Mouse (Mus musculus) brain, embryonic 14.5 days (tissue): ENCODE results near the gene Nlrx1. TPM values are rescaled to one million over a fixed set of nuclear protein-coding genes. Genes with fewer than 3 reads are reported as not detected.

ENCODE experiments used
- DNase-seq: peaks from one replicate; pipeline ENCODE4 v3.0.0-alpha.2; 2011; ENCODE audit warnings: low read depth
- CTCF ChIP-seq: fragments of 200-500 bp; IDR thresholded peaks from 2 replicates; pipeline ENCODE4 v1.5.1; 2012; ENCODE audit warnings: inconsistent platforms, mild to moderate bottlenecking, moderate library complexity, borderline replicate concordance; ENCODE audit not compliant: insufficient read depth, insufficient read length; ENCODE audit errors: extremely low read depth
- POLR2A ChIP-seq: fragments of 200-500 bp; IDR thresholded peaks from 2 replicates; pipeline ENCODE4 v1.6.1; 2012; ENCODE audit warnings: mild to moderate bottlenecking, inconsistent platforms, borderline replicate concordance; ENCODE audit not compliant: poor library complexity, insufficient read depth, insufficient read length, severe bottlenecking; ENCODE audit errors: extremely low read depth
- polyA plus RNA-seq: library from polyadenylated mRNA; depleted of rRNA; stranded (reverse); fragments of >200 nt; gene quantifications from 2 replicates; pipeline ENCODE4 v1.2.3, GENCODE M21; 2012

Gene Nlrx1
- polyA plus RNA-seq, 1 experiment = 4.5 TPM

GRCm38 (mm10) chr9:44240911-44241310 lies 27.5 kb downstream of the Nlrx1 start:
- DNase-seq = no peak
- TF ChIP-seq POLR2A (no peak), CTCF (no peak)

GRCm38 (mm10) chr9:44240399-44240798 lies 28.0 kb downstream of the Nlrx1 start, which contains the start of gene Ccdc153:
Gene Ccdc153 (plus strand): TSS chr9:44240676.
- no peak for TF ChIP-seq CTCF
- TF ChIP-seq POLR2A = no peak
- no peak for DNase-seq

- DNase-seq = peak; percentile 84
- no peak for TF ChIP-seq POLR2A
- TF ChIP-seq CTCF = peak; percentile 90
These were observed 29.0 kb downstream of the Nlrx1 start for GRCm38 (mm10) chr9:44239447-44239846.

- TF ChIP-seq POLR2A (no peak), CTCF (no peak)
- no peak for DNase-seq
These were observed 29.8 kb downstream of the Nlrx1 start for GRCm38 (mm10) chr9:44238501-44239190.

- no peak for DNase-seq
- TF ChIP-seq POLR2A (no peak), CTCF (no peak)
These were observed 31.3 kb downstream of the Nlrx1 start for GRCm38 (mm10) chr9:44237128-44237527.

DNA sequence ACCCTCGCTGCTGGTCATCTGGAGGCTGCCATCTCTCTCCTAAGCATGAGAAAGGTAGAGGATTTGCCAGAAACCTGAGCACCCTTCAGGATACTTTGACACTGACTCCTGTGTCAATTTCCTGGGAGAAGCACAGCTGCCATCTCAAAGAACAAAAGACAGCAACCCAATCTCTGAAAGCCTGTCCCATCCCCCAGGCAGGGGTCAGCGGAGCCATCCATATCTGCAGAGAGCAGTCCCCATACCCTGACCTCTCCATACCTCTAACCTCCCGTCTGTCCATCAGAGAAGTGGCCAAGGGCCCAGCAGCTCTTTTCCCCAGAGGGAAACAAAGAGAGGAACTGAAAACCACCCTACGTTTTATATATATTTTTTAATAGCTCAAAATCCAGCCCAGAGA lies 31.8 kb downstream of the Nlrx1 start:
- TF ChIP-seq CTCF (no peak), POLR2A (no peak)

DNA sequence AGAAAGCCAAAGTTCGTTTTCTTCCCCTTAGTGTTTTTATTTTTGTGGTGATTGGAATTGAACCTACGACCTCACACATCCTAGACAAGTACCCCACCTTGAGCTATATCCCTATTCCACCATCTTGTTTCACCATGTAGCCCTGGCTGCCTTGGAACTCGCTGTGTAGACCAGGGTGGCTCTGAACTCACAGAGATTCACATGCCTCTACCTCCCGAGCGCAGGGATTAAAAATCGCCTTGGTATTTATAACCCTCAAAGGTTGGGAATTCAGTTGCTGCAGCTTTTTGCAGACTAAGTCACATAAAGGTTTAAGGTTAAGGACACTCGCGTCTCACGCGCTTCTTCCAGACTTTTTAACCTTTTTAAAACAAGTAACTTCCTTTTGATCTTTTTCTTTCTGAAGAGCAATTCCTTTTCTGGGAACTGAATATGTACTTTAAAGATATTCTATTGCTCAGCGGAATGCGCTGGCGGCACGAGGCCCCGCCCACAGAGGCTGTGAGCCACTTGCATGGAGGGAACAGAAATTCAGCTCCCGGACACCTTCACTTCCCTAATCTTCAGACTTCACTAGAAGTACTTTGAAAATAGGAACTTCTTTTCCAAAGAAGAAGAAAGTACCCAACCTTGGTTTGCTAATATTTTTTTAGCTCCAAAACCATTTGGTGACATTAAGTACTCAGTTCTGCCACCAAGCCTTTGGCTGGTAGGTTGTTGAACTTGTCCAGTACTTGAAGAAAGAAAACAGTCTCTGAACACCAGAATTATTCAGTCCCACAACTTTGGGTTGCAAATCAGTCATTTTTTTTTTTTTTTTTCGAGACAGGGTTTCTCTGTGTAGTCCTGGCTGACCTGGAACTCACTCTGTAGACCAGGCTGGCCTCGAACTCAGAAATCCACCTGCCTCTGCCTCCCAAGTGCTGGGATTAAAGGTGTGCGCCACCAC lies 33.6 kb downstream of the Nlrx1 start:
- DNase-seq = peak; percentile 27
- TF ChIP-seq POLR2A (no peak), CTCF (no peak)

More for the DNA sequence above, 31.8 kb downstream of the Nlrx1 start:
- no peak for DNase-seq

DNA sequence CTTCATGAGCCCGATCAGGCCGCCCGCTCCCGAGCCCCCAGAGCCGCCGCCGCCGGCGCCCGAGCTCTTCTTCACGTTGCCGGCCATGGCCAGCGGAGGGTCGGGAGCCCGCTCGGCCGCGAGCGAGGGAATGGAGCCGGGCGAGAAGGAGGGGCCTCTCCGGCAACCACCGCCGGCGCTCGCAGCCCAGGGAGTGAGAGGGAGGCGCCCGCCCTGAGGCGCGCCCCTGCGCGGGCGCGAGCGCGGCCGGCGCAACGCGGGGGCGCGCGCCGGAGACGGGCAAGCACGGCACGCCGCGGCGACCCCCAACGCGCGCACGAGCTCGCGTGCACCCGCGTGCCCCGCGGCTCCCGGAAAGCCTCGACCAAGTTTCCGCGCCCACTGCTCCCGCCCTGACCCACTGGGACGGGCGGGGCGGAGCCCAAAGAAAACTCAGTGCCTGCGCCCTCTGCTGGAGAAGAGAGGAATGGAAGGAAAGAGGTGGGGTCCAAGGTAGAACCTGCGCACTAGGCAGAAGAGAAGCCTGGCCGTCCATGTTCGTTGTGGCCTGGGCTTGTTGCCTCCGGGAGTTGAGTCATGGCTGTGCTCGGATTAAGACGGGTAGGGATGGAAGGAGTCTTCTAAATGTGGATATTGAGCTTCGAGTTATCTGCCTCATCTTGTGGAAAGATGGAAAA lies 34.5 kb downstream of the Nlrx1 start, which contains the start of gene Cbl:
TSS of gene Cbl (minus strand) at position 248 of the 677 bp plus-strand sequence.
- TF ChIP-seq CTCF = peak; percentile 94
- TF ChIP-seq POLR2A = peak; percentile 86

DNA sequence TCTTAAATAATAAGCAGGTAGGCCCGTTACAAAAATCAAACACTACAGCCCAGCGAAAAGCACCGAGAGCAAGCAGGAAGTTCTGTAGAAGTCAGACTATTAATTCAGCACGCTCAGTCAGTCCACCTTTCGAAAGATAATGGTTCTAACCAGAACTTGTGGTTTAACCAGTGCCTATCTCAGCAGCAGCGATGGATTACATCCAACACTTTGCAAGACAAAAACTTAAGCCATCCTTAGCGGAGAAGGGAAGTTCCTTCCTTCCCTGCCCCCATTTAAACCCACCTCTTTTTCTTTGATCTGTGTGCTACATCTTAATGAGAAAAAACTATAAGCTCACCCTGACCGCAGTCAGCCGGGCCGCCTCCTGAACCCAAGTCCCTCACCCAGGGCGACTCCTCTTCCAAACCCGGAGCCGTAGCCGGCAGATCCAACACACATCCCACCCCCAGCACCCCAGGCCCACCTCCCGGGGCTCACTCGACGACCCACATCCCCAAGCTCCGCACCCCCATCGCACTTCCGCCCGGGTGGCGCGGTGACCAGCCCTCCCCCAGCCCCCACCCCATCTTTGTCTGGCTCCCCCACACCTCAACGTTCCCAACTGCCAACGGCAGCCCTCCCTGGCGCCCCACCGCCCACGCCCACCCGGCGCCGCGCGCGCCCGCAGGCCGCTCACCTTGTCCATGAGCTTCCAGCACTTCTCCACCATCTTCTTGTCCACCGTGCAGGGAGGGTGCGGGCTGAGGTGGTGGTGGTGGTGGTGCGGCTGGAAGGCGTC lies 35.2 kb downstream of the Nlrx1 start:
- DNase-seq = peak; percentile 62
- TF ChIP-seq CTCF = no peak
- TF ChIP-seq POLR2A = no peak

More for the DNA sequence above, 34.5 kb downstream of the Nlrx1 start, which contains the start of gene Cbl:
- DNase-seq = peak; percentile 99

- DNase-seq = no peak
These were observed 36.8 kb downstream of the Nlrx1 start for GRCm38 (mm10) chr9:44231609-44232008.

DNA sequence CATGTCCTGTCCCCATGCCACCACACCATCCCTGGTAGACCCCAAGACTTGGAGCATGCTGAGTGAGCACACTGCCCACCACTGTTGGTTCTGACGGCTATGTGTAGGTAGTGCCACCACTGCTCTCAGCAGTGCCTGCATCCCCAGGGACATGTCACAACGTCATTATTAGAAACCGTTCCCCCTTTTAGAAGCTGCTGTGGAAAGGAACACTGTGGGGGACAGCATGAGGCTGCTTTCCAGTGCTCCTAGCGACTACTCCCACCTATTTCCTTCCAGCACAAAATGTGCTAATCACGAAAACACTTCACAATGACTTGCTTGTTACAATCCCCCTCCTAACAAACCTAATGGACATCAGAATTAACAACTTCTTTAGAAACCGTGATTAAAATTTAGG lies 42.4 kb downstream of the Nlrx1 start:
- TF ChIP-seq POLR2A (no peak), CTCF (no peak)
- no peak for DNase-seq

More at GRCm38 (mm10) chr9:44231609-44232008, 36.8 kb downstream of the Nlrx1 start:
- TF ChIP-seq CTCF = no peak
- TF ChIP-seq POLR2A = no peak
